Mouse (Mus musculus): ENCODE results near the gene Gm34653. TPM values are rescaled to one million over a fixed set of nuclear protein-coding genes. Genes with fewer than 3 reads are reported as not detected.
"Not testable (repeated sequence)": the region's sequence is repeated elsewhere in the genome, so short reads cannot be mapped to it uniquely, and the experiment has no call there.

The Gm34653 gene
- 0.08 TPM in 1 of 2 replicates, not detected in the other for polyA plus RNA-seq (2015; fragmentation: Nextera tagmentation; extraction: Ambion mirVana)

- not testable (repeated sequence) for DNase-seq (ENCODE audit: low spot score)
These were observed at the start of gene Gm34653 for GRCm38 (mm10) chr2:34832766-34833457. Gene Gm34653, plus strand, starts transcription at chr2:34833007.

GRCm38 (mm10) chr2:34783064-34784020 is 49.5 kb upstream of the Gm34653 start:
- DNase-seq (ENCODE audit: low spot score): no peak

DNA sequence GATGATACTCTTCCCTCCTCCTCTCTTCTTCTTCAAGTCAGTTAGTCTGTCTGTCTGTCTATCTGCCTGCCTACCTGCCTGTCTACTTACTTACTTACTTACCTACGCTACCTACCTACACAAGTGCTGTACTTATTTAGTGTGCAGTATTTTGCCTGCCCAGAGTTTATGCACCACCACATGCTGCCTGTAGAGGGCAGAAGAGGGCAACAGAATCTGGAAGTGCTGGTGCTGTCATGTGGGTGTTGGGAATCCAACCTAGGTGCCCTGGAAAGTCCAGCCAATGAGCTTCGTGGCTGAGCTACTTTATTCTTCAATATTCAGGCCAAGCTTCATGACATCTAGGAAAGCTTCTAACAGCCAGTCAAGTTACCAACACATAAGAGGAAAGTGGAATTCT is 48.7 kb upstream of the Gm34653 start:
- peak; percentile 58 for DNase-seq (ENCODE audit: low spot score)

- peak; percentile 77 for DNase-seq (ENCODE audit: low spot score)
These were observed 42.5 kb upstream of the Gm34653 start for GRCm38 (mm10) chr2:34790282-34790681.

GRCm38 (mm10) chr2:34792543-34792942 is 40.3 kb upstream of the Gm34653 start:
- not testable (repeated sequence) for DNase-seq (ENCODE audit: low spot score)

DNA sequence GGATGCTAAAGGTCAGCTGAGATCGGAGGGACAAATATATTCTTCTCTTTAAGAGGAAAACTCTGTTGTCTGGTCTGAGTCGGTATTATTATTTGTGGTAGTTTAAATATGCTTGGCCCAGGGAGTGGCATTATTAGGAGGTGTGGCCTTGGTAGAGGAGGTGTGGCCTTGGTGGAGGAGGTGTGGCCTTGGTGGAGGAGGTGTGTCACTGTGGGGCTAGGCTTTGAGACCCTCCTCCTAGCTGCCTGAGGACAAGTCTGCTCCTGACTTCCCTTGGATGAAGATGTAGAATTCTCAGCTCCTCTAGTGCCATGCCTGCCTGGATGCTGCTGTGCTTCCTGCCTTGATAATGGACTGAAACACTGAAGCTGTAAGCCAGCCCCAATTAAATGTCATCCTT is 38.3 kb upstream of the Gm34653 start:
- no peak for DNase-seq (ENCODE audit: low spot score)

DNA sequence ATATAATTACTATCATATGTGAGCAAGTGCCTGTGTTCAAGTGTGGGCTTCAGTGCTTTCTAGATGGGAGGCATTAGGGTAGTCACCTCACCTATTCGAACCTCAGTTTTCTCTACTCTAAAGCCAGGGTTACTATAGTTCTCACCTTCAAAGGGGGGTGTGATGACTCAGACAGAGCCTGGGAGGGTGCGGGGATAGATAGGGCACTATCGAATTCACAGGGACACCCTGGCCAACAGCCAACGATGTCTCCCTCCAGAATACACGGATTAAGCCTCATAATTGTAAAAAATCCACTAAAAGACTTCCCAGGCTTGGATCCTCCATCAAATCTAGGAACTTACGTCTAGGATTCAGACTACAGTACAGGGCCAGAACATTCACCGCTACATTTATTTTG is 37.4 kb upstream of the Gm34653 start:
- DNase-seq (ENCODE audit: low spot score): no peak

GRCm38 (mm10) chr2:34799357-34800256 is 33.2 kb upstream of the Gm34653 start, which contains the start of gene Rabepk:
Gene Rabepk, minus strand, starts transcription at chr2:34799912.
- DNase-seq (ENCODE audit: low spot score): peak; percentile 91

DNA sequence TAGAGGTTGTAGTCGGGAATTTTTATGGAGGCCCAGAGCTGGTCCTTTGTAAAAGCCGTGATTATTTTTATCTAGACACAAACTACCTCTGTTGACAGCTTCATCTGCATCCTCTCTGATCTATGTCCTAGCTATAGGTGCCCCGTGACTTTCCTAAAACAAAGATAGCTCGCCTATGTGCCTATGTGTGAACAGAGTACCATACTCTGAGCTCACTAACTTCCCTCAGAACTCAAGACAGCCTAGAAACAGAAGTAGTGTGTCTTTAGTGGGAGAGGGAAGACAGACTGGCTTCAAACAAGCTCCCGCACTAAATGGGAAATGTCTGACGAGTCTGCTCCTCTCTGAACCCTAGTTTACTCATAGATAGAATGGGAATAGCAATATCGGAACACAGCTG is 32.4 kb upstream of the Gm34653 start:
- DNase-seq (ENCODE audit: low spot score): no peak

GRCm38 (mm10) chr2:34801516-34802482 is 31.0 kb upstream of the Gm34653 start:
- DNase-seq (ENCODE audit: low spot score): peak; percentile 100

DNA sequence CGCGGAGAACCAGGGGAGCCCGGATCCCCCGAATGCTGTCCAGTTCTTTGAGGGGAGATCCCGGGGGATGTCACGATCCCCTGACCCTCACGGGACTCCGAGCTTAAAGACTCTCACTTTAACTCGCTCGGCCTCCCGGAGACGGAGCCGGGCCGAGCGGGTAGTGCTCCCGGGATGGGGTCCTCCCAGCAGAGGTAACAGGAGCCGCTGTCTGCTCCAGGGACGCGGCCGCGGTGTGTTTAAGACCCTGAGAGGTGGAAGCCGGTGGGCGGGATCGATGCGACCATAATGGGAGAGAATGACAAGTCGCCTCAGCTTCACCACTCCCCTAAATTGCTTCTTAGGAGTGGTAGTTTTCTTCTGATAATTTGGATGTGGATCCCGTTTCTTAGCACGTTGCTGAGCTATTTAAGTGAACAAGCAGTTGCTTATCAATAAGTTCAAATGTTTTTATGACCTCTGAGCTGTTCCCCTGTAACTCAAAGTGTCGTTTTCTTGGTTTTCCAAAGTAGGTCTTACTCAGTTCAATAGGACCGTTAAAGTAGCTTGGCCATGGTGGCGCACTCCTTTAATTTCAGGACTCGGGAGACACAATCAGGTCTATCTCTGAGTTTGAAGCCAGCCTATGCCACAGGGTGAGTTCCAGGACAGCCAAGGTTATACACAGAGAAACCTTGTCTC is 30.1 kb upstream of the Gm34653 start:
- DNase-seq (ENCODE audit: low spot score): peak; percentile 28

GRCm38 (mm10) chr2:34803746-34804145 is 29.1 kb upstream of the Gm34653 start:
- DNase-seq (ENCODE audit: low spot score): no peak

DNA sequence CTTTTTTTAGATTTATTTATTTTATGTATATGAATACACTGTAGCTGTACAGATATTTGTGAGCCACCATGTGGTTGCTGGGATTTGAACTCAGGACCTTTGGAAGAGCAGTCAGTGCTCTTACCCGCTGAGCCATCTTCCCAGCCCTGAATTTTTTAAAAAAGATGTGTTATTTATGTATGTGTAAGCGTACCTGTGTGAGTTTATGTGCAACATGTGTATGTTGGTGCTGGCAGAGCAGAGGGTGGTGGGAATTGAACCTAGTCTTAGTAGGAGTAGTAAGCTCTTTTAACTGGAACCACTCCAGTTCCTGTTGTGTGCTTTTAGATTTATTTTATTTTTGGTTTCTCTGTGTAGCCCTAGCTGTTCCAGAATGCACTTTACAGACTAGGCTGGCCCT is 28.6 kb upstream of the Gm34653 start:
- no peak for DNase-seq (ENCODE audit: low spot score)

GRCm38 (mm10) chr2:34804815-34805214 is 28.0 kb upstream of the Gm34653 start:
- DNase-seq (ENCODE audit: low spot score): no peak

DNA sequence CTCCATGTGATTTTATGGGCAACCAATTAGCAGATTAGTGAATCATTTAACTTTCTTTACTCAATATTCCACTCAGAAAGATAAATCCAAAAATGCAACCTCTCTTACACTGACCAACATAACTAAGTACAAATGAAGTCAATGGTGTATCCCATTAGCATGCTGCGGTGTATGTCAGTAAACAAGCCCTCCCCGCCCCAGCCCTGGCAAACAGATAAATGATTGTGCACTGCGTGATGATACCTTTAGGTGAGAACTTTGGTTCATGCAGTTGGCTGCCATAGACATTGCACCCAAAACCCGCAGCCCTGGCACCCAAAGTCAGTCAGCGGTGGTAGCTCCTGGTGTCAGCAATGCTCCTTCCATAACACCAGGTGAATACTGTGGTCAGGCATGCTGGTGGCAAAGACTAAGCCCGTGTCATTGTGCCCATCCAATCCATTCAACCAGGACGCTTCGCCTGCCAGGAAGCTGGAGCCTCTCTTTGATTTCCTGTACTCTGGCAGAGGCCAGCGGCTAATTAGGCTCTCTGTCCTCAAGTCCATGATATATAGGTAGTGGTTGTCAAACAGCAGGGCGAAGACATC is 27.4 kb upstream of the Gm34653 start:
- DNase-seq (ENCODE audit: low spot score): no peak

GRCm38 (mm10) chr2:34808057-34808456 is 24.8 kb upstream of the Gm34653 start:
- no peak for DNase-seq (ENCODE audit: low spot score)

GRCm38 (mm10) chr2:34809568-34809967 is 23.2 kb upstream of the Gm34653 start:
- no peak for DNase-seq (ENCODE audit: low spot score)

DNA sequence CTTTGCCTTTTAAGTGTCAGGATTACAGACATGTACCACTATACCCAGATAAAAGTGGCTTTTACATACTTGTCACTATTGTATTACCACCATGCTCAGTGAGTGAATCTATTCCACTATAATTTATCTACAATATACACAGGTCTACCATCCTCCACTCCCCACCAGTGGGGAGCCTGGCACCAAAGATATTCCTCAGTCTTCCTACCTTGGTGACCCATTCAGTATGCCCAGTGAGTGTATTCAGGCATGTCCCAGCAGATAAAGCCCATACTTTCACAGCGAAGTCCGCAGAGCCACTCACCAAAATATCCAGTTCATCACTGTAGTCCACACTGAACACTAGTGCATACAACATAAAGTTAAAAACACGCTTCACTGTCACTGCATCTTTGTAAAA is 22.0 kb upstream of the Gm34653 start:
- DNase-seq (ENCODE audit: low spot score): no peak

DNA sequence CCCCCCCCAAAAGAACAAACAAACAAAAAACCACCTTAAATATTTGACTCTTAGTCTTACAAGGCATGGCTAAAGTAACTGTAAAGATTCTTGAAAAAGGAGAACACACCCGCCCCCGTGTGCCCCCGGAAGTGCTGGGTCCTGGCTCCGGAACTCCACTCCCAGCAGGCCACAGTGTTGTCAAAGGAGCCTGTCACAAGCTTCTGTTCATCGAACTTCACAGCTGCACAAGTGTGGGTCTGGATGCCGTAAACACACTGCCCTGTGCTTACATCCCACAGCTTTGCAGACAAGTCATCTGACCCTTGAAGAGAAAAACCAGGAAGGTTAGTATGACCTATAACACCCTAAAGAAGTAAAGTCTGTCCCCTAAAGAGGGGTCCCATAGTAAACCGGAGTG is 20.1 kb upstream of the Gm34653 start:
- DNase-seq (ENCODE audit: low spot score): no peak

All from thymus, postnatal 0 days (tissue).